8 mouse cellular contexts compared by ENCODE assay signal in the genomic region with DNA sequence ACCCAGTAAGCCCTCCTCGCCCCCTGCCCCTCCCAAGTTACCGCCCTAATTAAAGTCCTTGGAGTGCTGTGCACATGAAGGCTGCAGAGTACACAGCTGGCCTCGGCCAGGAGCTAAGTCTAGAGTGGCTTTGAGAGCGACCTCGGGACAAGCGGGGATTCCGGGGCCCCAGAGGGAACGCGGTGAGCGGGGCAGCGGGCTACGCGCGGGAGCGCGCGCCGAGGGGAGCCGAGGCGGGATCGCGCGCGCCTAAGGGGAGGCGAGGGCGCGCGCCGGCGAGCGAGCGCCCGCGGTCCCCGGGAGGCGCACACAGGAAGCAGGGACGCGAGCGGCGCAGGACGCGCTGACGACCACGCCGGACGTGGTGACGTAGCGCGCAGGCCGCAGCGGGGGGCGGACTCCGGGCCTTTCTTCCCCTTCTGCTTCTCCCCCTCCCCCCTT. TPM values are rescaled to one million over a fixed set of nuclear protein-coding genes. Genes with fewer than 3 reads are reported as not detected.
DNase-seq lines count a peak whose midpoint lies in the region; ATAC-seq lines count a peak whose summit lies in the region.

TSS of gene R3hdm2 (plus strand) at position 77 of the 441 bp plus-strand sequence.

- DNase-seq in R1 (ENCODE audit: low read depth, low spot score): peak; percentile 94
- DNase-seq in cerebellum, postnatal 25 days: peak; percentile 94 to 98
- peak; percentile 87 to 91 for DNase-seq in frontal cortex, postnatal 36 days (ENCODE audit: low spot score in 2 of 2)
- peak; percentile 80 for DNase-seq in left cerebral cortex, adult 11 months (ENCODE audit: low spot score)
- peak; percentile 94 to 97 for DNase-seq in lung, postnatal 4 days
- DNase-seq in retina, postnatal 7 days (ENCODE audit: low read depth, low spot score): peak; percentile 89
- peak; percentile 74 for DNase-seq in urinary bladder, adult 2 months (ENCODE audit: low spot score)

- under 1% methylated on average over 34 of the region's 53 CpGs for WGBS in hindbrain, embryonic 15.5 days

- H3K27ac ChIP-seq in hindbrain, embryonic 15.5 days (replicated peaks): peak within 1 kb of the TSS; percentile 92

- H3K9ac ChIP-seq in hindbrain, embryonic 15.5 days: peak within 1 kb of the TSS; percentile 77

- peak within 1 kb of the TSS; percentile 69 for H3K4me2 ChIP-seq in hindbrain, embryonic 15.5 days

- no peaks in the 10 kb centered on the region for H3K9me3 ChIP-seq in hindbrain, embryonic 15.5 days

- H3K4me3 ChIP-seq in hindbrain, embryonic 15.5 days: peak within 1 kb of the TSS; percentile 75

- H3K36me3 ChIP-seq in hindbrain, embryonic 15.5 days: no peaks in the 10 kb centered on the region

- peaks cover 17% of the 10 kb centered on the region for H3K4me1 ChIP-seq in hindbrain, embryonic 15.5 days (replicated peaks)

- no peaks in the 10 kb centered on the region for H3K27me3 ChIP-seq in hindbrain, embryonic 15.5 days

- ATAC-seq in hindbrain, embryonic 15.5 days (ENCODE audit: low FRiP score, low read depth): peak; percentile 95

RNA-seq across cellular contexts. Expression of gene R3hdm2, which starts in this region (rescaled TPM):
- polyA plus RNA-seq in hindbrain, embryonic 15.5 days (2015; fragmentation: Nextera tagmentation; extraction: Ambion mirVana): 38.8 and 41.9 TPM in 2 replicates
- polyA plus RNA-seq in urinary bladder, adult 2 months (2012; rRNA removed): 19.3 and 41.9 TPM in 2 replicates

Comparison
In these comparisons a context has a peak if more than half of its experiments do, and no peak if none do; other contexts are left out.
1. Peak in every context shown above with its lines: DNase-seq, ATAC-seq, H3K4me3 ChIP-seq and H3K27ac ChIP-seq.